Mouse (Mus musculus): ENCODE measurements around the gene Zdhhc3.

DNA sequence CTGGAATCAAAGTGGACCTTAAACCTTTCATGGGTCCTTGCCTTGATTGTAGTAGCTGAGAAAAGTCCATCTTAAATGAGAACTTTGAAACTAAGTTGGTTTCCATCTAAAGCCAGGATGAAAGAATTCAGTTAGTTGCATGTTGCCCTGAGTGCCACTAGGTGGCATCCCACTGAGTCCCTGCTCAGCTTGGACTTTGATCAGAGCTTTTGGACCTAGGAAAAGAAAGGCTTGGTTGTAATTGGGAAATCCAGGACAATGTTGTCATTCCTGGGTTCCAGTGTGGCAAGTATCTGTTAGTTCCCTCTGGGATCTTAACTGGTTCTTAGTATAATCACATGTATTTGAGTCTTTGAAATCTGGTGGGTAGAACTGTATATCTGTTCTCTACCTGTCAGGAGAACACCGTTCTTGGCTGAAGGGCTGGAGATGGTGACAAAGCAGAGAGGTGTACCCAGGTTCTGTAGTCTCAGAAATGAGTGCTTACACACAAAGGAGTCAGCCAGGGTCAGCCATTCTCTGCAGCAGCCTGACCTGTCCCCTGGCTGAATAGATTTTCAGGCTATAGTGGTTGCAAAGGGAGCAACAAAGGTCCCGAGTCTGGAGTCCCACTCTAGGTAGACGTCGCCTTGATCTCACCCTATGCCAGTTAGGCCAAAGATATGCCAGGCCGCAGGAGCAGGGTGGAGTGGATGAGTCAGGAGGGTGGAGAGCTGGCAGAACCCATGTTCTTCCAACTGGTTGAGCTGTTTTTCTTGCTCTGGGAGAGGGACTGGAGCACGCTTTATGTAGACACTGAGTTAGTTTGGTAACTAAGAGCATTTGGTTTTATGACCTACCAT, 10.8 kb upstream of the Zdhhc3 start:
- peak; percentile 35; the same call in 1 of the 2 replicates for TF ChIP-seq CTCF (IDR thresholded peaks at IDR 0.05; ENCODE audit: control insufficient read depth, insufficient read depth, insufficient replicate concordance, low read depth, low read length)
- TF ChIP-seq POLR2A (IDR thresholded peaks at IDR 0.05; ENCODE audit: control insufficient read depth, low read depth, low read length) = no peak

All from testis, adult 2 months (tissue).